Mouse (Mus musculus) CD4-positive helper T cell, adult 2 months (primary cell): ENCODE measurements at regions not wholly inside any gene's neighbourhood (a gene's known extent, or its start where the extent isn't known, plus 50 kb on each side); places are given as distances from the start of the nearest gene placed in this dataset.
A peak's percentile ranks its signal among the peaks of the same experiment; 100 is the strongest.

Experiments used
- DNase-seq: peaks from one replicate; pipeline ENCODE4 v3.0.0-alpha.2; 2012; ENCODE audit warnings: low read depth, missing footprints, low spot score

- DNase-seq = peak; percentile 24
These were observed 73.0 kb downstream of the Tsen15 start for GRCm38 (mm10) chr1:152313480-152313879.

DNA sequence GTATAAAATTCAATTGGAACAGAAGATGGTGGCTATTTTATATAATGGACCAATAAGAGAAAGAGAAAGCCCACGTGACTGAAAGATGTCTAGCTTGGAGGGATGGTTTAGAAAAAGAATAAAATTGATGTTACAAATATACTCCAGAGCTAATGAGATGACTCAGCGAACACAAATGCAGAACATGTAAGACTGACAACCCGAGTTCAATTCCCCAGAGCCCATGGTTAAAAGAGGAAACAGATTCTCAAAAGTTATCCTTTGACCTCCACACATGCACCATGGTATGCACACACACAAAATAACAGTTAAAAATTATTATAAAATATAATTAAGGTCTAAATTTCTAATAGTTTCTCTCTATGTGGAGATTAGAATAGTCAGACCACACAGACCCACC is 81.0 kb downstream of the Tsen15 start:
- DNase-seq = no peak

DNA sequence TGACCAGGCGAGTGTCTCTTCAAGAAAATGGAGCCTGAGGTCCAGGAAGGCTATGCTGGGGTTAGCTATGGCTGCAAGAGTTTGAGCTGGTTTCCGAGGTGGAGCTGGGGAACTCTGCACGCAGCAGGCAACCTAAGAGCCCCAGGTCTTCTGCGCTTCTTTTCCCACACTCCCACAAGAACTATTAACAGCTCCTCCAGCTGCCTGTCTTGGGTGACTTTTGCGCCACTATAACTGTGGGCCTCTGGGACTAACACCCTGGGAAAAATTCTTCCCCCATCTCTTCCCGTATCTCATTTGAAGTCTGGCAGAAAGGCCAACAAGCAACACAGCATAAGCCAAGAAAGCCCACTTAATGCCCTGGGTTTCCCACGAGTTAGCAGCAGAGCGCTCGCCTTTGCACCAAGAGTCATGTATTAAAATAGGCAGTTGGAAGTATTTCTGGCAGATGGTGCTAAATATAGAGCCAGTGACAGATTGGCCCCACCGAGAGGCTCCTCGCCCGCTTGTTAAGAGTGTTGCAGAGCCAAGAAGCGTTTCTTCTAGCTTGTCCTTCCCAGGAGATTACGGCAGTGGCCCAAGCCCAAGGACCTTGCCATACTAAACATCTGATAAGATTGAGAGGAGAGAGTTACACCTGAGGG is 81.9 kb downstream of the Tsen15 start:
- DNase-seq = no peak

DNA sequence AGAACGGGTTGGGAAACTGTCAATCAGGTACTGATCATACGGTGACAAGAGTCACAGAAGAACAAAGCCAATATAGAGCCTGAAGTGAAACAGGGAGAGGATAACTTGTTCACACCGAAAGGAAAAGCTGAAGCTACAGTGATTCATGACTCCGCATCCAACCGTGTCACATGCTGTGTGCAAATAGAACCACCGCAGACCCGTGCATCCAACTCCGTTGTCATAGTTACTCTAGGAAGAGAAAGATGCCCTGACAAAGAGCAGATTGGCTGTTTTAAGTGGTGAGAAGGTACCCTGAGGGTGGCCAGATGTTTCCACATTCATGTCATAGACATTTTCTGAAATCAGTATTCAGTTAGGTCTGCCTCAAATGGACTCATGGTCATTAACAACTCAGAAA is 85.1 kb downstream of the Tsen15 start:
- DNase-seq = no peak

DNA sequence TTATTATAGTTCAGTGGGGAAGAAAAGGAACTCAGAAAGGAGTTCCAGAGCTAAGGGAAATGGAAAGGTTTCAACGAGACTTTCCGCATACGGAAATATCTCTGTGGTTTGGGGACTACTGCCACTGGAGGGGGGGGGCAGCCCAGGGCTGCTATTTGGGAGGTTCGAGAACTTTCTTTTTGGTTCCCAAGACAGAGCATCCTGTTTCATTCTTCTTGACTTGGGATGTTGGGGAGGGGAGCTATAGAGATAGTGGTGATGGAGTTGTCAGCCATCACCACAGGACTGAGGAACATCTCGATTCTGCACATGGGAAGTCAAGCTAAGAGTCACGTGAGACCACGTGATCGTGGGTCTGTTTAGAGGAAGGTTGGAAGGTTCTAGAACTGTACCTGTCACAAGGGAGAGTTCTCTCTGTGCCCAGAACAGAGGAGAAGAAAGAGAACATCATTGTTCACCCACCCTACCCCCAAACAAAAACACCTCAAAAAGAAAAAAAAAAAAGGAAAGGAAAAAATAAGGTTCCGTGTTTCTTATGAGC is 94.2 kb downstream of the Tsen15 start:
- DNase-seq = peak; percentile 52

DNA sequence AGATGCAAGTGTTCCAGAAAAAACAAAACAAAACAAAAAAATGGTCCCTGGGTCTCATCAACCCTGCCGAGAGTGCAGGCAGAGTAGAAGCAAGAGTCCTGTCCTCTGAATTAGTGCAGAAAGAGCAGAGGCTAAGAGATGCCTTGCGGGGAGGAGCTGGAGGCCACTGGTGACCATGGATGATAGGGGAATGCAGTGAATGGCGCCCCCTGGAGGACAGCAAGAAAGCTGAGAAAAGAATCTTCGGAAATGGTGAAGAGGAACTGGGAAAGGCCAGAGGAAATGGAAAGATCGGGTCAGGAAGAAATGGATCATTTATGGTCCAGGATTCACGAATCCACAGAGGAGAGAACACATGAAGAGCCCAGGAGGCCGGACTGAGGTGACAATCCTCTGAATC is 95.7 kb downstream of the Tsen15 start:
- peak; percentile 62 for DNase-seq

GRCm38 (mm10) chr1:152287566-152288490 is 98.7 kb downstream of the Tsen15 start:
- peak; percentile 71 for DNase-seq

DNA sequence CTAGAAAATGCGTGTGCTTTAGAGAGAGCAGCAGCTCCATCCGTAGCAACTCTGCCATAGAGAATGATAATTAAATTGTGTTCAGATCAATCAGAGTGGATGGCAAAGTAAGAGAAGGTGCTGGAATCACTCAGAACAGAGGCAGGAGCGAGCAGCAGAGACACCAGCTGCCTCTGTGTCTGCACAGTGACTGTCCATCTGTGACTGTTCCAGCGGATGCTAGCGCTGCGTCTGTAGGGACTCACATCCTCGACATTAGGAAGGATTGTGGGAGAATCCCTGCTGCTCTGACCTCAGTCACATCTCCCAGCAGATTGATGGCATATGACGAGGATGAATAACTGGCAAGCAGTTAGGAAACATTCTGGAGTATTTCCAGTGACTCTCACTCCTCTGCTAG is 99.8 kb downstream of the Tsen15 start:
- no peak for DNase-seq

DNA sequence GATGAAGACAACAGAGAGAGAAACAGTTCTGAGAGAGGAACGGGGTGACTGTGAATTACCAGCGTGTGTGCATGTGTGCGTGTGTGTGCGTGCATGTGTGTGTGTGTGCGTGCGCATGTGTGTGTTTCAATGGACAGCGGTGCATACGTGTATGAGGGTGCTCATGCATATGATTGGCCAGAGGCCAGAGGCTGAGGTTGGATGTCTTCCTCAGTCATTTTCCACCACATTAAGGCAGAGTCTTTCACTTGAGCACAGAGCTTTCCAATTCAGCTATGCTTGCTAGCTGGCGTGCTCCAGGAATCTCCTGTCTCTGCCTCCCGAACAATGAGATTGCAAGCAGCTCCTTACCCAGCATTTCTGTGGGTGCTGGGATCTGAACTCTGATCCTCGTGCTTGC is 104.4 kb downstream of the Tsen15 start:
- DNase-seq = no peak

GRCm38 (mm10) chr1:152281201-152281600 is 105.3 kb downstream of the Tsen15 start:
- DNase-seq = no peak

- no peak for DNase-seq
These were observed 106.5 kb downstream of the Tsen15 start for GRCm38 (mm10) chr1:152280014-152280413.

- DNase-seq = no peak
These were observed 111.5 kb downstream of the Tsen15 start for GRCm38 (mm10) chr1:152275011-152275410.

GRCm38 (mm10) chr1:152273430-152273829 is 113.1 kb downstream of the Tsen15 start:
- DNase-seq = no peak

- DNase-seq = peak; percentile 69
These were observed 116.4 kb downstream of the Tsen15 start for GRCm38 (mm10) chr1:152269936-152270702.

- no peak for DNase-seq
These were observed 120.1 kb downstream of the Tsen15 start for GRCm38 (mm10) chr1:152266390-152266789.

DNA sequence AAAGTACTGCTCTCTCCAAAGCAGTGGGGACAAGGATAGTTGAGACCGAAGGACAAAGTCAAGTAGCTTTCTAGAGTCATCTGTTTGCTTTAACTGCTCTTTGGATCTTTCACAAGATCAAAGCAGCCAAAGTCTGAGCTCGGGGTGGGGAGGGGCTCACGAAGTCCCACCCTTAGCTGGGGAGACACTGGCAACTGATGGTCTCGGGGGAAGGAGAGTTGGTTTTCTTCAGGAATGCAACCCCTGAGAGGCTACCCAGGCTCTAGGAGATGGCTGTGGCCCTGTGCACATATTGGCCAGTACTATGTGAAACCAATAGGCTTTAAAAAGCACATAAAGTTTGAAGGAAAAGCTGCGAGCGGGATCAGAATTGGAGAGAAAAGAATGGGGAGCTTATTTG is 121.5 kb downstream of the Tsen15 start:
- DNase-seq = no peak

GRCm38 (mm10) chr1:152261472-152261871 is 125.0 kb downstream of the Tsen15 start:
- no peak for DNase-seq

GRCm38 (mm10) chr1:152260950-152261349 is 125.5 kb downstream of the Tsen15 start:
- no peak for DNase-seq

DNA sequence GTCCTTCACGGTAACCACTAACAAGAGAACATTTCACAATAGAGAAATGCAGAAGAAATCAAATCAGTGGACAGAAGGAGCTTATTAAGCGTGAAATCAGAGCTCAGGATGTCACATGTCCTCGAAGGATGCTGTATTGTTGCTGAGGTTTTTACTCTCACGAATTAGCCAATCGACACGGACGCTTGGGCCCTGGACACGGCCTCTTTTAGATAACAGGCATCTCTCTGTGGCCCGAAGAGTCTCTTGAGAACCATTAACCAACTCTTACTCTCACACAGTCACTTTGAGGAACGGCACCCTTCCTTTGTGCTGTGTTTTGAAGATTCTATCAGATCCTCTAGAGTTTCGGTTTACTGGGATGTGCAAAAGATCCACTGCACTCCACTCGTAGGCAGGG is 128.2 kb downstream of the Tsen15 start:
- DNase-seq = no peak

GRCm38 (mm10) chr1:152253906-152254305 is 132.6 kb downstream of the Tsen15 start:
- DNase-seq = peak; percentile 59

GRCm38 (mm10) chr1:152253486-152253885 is 133.0 kb downstream of the Tsen15 start:
- no peak for DNase-seq
